Mouse (Mus musculus): ENCODE measurements at regions not wholly inside any gene's neighbourhood (a gene's known extent, or its start where the extent isn't known, plus 50 kb on each side); places are given as distances from the start of the nearest gene placed in this dataset.

GRCm38 (mm10) chr13:47716265-47716664 is 544.8 kb upstream of the Id4 start:
- TF ChIP-seq CTCF (IDR thresholded peaks at IDR 0.05; ENCODE audit: borderline replicate concordance, insufficient read depth, low read length) = no peak
- no peak for TF ChIP-seq POLR2A (IDR thresholded peaks at IDR 0.05; ENCODE audit: low read depth, low read length)
